Mouse (Mus musculus) kidney, adult 9 months (tissue): ENCODE measurements around the gene Gjc1.

Experiments
- DNase-seq: peaks from one replicate; pipeline ENCODE4 v3.0.0; 2022

The Gjc1 gene

DNA sequence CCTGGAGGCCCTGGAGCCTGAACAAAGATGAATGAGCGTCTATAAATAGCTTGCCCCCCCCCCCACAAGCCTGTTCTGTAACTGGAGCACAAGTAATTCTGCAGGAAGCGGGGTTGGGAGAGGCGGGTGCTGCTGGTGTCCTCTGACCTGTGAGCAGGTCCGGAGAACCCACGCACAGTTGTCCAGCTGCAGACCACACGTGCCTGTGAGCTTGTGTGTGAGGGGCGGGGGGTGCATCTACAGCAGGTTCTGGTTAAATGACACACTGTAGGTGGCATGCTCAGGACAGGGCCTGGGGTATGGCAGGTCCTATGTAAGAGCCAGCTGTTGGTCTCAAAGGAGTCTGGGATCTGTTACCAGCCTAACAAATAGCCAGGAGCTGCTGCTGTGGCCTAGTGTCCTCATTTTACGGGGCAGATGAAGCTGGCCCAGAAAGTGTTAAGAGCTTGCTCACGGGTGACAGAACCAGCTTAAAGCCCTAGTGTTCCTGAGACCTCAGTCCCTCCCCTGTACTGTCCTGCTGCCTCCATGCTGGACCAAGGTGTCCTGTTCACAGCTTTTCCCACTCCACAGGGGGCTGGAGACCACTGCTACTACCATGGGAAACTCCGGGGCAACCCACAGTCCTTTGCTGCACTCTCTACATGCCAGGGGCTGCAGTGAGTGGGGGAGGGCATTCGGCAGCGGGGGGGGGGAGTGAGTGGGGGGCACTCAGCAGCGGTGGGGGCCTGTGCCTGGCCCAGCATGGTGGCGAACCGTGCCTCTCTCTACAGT, 48.7 kb downstream of the Gjc1 start:
- no peak for DNase-seq

DNA sequence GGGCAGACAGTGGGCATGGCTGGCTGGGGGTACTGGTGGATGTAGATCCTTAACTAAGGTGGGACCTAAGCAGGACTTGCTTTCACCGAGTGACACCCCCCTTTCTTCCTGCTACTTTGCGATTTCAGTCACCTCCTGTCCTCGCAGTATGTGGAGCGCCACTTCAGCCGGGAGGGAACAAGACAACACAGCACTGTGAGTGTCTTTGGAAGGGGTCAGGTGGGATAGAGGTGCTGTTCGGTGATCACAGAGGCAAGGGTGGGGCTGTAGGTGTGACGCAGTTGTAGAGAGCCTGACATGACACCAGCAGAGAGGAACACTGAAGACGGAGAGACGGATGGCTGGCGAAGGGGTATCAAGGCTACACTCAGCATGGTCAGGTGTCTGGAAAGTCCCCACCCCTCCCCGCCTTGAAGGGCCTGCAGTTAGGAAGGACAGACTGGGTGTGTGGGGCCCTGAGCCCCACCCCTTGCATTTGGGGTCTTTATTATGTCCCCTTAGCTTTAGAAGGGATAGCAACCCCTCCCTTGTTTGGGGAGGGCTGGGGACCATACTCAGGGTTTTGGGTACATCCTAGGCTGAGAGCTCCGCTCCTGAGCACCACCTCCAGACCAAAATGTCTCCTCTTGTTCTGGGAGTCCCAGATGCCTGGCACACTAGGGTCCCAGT, 49.4 kb downstream of the Gjc1 start:
- DNase-seq = no peak

DNA sequence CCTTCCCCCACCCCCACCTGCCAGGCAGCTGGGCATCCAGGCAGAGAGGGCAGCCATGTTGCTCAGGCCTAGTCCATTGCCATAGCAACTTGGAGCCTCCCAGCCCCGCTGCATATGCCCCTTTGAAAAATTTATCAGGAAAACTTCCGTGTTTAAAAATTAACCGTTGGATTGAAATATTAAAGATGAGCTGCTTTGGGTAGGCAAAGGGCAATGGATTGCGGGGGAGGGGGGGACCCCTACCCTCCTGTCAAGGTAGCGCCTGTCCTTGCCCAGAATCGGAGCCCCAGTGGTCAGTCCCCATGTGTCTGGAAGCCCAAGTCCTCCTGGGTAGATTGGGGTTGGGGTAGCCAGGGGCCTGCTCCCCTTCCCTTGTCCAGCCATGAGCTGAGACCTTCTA, 50.4 kb downstream of the Gjc1 start:
- DNase-seq = no peak

DNA sequence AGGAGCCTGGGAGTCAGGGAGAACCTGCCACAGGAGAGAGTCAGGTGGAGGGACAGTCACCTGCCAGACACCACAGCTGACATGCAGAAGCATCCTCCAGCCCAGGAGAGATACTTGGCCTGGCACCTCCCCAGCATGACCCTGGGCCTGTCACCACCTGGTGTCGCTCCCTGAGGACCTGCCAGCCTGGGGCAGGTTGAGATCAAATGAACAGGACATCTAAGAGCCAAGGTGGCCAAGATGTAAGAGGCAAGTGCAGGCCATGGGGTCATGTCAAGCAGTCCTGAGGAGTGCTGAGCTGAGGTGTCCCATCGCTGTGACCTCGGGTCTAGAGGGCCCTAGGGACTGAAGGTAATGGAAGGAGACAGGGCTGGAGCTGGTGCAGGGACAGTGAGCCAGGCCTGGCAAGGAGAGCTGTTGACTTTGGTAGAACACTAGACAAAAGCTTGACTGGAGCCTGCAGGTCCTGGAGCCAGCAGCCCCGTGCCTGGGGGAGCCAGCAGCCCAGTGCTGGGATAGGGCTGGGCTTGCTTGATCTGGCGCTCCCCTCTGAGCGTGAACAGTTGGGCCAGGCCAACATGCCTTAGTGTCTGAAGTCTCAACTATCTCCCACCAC, 52.3 kb downstream of the Gjc1 start:
- DNase-seq = no peak

DNA sequence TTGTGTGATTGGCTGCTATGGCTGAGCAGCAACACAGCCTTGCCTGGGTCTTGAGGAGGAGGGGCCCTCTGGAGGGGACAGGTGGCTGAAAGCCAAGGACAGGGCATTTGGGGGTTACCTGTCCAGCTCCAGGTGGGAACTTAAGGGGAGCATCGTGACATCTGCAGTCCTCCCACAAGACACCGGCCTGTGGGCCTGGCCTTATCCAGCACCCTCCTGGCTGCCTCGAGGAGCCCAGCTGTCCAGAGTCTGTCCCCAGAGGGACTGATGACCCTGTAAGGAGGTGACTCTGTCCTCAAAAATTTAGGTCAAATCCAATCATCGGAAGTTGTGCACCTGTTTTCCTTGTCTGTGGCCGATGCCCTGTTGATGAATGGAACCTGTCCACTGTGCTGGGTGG, 54.1 kb downstream of the Gjc1 start:
- DNase-seq = no peak

DNA sequence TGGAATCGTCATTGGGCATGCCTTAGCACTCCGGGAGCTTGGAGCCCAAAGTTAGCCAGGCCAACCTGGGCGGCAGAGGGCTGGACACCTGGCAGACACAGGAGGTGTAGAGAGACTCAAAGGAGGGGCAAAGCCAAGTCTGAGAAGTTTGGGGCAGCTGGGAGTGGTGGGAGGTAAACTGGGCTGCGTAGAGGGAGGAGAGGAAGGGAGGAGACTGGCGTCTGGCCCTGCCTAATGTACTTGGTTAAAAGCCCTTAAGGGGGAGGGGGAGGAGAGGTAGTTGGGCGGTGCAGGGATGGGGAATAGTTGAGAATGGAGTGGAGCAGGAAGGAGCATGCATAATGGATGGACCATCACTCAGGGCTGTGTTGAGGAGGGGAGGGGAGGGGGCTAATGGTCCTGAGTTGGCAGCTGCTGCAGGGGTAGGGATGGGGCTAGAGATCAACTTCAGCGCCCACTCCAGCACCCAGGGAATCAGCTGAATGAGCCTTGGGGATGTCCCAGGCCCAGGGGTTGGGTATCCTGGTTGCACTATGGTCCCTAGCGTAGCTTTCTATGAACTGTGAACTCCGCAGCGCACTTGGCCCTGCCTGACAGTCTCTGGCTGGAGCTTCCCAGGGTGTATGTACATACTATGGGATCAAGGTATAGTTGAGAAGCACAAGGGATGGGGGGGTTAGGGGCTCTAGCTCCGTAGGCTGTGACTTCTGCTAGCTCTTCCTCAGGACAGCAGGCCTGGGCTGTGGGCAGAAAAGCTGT, 56.3 kb downstream of the Gjc1 start:
- no peak for DNase-seq

DNA sequence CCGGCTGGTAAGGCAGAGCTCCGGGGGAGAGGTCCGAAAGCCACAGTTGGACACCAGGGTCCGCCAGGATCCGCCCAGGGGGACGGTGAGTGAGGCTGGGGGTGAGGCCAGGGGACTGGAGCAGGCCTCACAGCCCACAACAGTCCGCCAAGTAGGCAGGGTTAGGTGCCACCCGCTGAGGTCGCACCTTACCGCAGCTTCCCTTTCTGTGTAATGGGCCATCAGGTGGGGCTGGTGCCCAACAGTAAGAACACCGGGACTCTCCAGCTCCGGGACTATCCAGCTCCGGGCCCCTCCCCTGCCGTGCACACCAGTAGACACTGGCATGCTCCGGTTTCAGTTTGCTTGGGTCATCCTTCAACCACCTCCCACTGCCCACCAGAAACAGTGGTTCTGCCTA, 57.3 kb downstream of the Gjc1 start:
- no peak for DNase-seq

DNA sequence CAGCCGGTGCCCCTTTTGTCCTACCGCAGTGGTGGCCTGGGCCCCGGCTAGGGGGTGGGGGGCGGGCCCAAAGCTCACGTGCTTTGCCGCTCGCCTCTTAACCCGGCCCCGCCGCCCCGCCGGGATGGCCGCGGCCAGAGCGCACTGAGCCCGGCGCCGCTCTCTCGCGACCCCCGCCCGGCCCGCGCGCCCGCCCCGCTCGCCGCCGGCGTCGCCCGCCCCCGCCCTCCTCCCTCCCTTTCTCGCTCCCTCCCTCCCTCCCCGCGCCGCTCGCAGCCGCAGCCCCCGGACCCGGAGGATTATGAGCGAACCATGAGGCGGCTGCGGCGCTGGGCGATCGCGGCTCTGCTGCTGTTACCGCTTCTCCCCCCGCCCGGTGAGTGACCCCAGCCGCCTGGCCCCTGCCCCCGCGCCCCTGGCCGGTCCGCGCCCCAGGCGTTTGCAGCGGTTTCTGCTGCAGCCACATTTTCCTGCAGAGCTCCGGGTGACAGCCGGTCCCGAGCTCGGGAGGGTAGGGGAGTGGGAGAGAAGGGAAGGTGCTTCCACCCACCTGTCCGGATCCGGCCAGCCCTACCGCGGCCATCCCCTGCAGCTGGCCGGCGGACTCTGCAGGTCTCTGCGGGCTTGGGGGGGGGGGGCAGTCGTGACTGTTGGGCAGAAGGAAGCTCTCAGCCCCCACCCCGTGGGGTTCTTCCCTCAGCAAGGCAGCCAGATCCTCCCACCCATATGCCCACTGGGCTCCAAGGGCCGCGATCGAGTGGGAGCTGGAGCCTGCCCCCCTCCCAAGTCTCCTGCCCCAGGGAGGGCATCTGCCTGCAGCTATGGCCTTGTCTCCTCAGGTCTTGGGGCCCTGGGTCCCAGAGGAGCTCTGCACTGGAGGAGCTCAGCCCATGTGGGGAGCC, 57.9 kb downstream of the Gjc1 start, which contains the start of gene Adam11:
Gene Adam11, plus strand, starts transcription at position 131 of the 902 bp plus-strand sequence.
- no peak for DNase-seq

DNA sequence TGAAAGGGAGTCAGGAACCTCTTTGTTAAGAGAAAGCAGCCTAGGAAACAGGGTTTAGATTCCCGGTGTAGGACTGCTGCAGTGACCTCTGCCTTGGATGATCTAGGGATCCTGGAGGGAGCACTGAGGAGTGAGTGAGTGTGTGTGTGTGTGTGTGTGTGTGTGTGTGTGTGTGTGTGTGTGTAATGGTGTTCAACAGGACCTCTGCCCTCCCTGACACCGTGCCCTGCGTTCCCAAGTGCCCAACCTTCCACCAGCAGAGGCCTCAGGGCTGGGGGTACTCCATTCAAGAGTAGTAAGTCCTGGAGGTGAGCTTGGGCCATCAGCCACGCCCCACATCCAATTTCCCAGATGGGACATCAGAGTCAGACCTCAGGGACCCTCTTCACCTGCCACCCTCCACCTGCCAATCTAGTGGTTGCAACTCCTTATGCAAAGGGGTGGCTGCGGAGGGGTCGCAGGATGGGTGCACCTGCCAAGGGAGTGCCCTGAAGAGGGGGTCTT, 58.6 kb downstream of the Gjc1 start:
- DNase-seq = no peak

DNA sequence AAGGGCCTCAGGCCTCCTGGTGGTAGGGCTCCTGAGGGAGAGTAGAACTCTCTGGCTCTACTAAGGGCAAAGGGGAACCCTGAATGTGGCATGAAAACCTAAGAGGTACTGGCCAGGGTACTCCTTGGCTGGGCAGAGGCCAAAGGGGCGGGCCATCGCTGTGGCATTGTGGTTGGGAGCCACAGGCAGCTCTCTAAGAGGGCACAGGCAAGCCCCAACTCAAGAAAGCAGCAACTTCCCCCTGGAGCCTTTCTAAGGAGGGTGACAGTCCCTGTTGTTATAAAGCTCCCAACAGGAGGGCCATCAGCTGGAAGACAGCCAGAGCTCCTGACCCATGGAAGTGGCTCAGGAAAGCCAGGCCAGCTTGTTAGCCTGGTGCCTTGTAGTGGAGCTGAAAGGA, 60.5 kb downstream of the Gjc1 start:
- DNase-seq = no peak

DNA sequence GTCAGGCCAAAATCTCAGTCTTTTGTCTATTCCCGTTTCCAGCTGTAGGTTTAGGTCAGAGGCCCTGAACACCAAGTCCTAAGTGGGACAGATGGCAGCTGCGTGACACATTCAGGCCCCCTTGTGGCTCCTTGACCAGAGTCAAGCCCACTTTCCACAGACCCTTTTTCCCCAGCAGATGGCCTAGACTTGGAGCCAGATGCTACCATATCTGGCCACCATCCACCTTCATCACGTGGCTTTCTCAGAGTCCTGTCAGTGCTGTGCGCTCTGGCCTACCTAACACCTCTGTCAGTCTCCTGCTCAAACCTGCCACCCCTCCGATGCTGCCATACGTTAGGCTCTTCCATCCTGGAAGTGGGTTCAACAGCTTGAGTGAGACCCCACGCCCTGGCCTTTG, 64.1 kb downstream of the Gjc1 start:
- DNase-seq = no peak

DNA sequence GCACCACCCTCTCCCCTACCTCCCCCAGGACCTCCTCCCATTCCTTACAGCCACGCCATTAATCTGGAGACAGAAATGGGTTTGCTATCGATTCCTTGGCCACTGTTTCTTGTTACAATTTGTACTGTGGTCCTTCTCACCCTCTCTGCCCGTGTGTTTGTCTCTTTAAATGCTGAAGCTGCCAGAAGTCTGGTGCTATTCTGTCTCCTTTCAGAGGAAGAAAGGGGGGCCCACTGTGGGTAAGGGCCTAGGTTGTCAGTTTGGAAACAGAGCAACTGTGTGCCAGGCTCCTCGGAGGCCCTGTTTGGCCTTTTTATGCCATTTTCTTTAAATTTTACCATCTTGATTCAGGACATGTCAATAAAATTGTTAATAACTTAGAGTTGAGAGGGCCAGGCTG, 65.1 kb downstream of the Gjc1 start:
- DNase-seq = no peak

DNA sequence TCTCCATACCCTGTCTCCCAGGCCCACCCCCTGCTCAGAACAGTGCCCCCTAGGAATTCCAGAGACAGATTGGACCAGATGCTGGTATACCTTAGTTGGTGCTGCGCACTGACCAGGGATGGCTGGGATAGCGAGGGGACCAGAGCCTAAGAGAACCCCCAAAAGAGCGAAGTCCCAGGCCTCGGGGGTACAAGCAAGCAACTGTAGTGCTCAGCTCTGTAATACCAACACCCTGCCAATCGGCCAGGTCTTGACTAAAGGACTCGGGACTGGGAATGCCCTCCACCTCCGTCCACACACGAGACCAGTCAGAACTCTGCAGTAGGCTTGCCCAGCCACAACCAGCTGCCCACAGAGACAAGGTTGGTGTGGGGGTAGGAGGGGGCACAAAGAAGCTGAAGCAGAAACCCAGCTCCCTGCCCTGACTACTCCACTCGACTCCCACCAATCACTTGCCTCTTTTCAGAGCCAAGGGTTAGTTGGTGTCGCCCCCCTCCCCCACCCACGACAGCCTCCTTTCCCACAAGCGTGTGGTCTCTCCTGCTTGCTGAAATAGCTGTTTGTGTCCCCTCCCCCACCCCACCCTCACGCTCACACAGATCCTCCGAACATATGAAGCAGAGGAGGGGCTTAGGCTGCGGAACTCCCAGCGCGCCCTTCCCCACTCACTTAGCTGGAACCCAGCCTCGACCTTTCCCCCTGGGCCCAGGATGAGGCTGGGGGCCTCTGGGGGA, 65.7 kb downstream of the Gjc1 start:
- no peak for DNase-seq

DNA sequence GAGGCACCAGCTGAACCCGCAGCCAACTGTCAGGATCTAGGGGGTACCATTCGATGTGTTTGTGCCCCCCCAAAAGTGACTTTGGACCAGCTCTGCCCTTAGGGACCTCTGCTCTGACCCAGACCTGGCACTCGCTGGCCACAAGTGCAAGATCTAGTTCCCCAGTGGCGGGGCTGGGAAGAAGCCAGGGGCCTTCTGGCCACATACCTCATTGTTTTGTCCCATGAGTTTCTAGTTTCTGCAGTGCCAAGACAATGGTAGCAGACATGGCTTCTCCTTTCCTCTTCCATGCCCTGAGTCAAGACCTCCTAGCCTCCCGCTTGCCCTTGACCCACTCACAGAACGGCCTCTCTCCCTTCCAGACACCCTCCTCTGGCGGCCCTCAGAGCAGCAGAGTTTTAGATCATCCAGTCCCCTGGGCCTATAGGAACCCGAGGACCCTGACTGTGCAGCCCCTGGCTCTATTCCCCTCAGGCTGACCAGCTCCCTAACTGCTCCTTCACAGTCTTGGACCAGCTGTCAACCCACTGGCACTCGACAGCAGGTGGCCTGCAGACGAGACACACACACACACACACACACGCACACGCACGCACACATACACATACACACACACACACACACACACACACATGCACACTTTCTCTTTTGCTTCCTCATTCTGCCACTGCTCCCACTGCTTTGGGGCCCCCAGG, 66.5 kb downstream of the Gjc1 start:
- no peak for DNase-seq

DNA sequence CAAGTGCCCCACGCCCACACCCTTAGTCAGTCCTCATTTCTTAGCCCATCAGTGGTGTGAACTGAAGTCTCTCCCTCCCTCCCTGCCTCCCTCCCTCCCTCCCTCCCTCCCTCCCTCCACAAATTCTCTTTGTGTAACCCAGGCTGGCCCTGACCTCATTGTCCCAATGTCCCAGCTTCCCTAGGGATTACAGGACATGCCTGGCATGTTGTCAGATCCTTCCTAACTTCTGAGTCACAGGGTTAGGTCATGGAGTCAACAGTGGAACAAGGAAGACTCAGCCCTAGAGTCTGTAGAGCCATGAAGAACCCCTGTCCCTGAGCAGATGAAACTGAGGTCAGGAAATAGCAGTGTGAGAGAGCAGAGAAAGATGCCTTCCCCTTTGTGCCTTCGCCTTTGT, 69.8 kb downstream of the Gjc1 start:
- DNase-seq = peak; percentile 40
